Mouse (Mus musculus) MEL-GATA-1-ER (cell line): ENCODE measurements around the gene Prrt1.

Experiments used
- DNase-seq: peaks from one replicate; pipeline ENCODE4 v3.0.0-alpha.2; 2012; ENCODE audit warnings: low read depth; ENCODE audit errors: extremely low read depth

The Prrt1 gene

GRCm38 (mm10) chr17:34629221-34629751, at the start of gene Prrt1:
Prrt1 (plus strand) TSS chr17:34629533.
- no peak for DNase-seq

GRCm38 (mm10) chr17:34582528-34582927, 46.8 kb upstream of the Prrt1 start:
- DNase-seq: no peak

- DNase-seq: no peak
Measured at GRCm38 (mm10) chr17:34583397-34583796, 45.9 kb upstream of the Prrt1 start.

GRCm38 (mm10) chr17:34583819-34584218, 45.5 kb upstream of the Prrt1 start:
- no peak for DNase-seq

- no peak for DNase-seq
Measured at GRCm38 (mm10) chr17:34585121-34585520, 44.2 kb upstream of the Prrt1 start.

GRCm38 (mm10) chr17:34585877-34586771, 43.2 kb upstream of the Prrt1 start:
- DNase-seq: no peak

GRCm38 (mm10) chr17:34586796-34587422, 42.4 kb upstream of the Prrt1 start:
- DNase-seq: no peak

GRCm38 (mm10) chr17:34587423-34587811, 41.9 kb upstream of the Prrt1 start:
- DNase-seq: peak; percentile 63

GRCm38 (mm10) chr17:34587814-34588213, 41.5 kb upstream of the Prrt1 start:
- DNase-seq: no peak

- DNase-seq: no peak
Measured at GRCm38 (mm10) chr17:34588767-34589166, 40.6 kb upstream of the Prrt1 start.

GRCm38 (mm10) chr17:34589206-34589605, 40.1 kb upstream of the Prrt1 start:
- no peak for DNase-seq

GRCm38 (mm10) chr17:34589681-34590101, 39.6 kb upstream of the Prrt1 start, which contains the start of gene Gpsm3:
Gpsm3 (plus strand) TSS chr17:34589806.
- no peak for DNase-seq

GRCm38 (mm10) chr17:34590154-34590987, 39.0 kb upstream of the Prrt1 start:
- DNase-seq: no peak

GRCm38 (mm10) chr17:34591029-34591993, 38.0 kb upstream of the Prrt1 start, which contains the start of gene Pbx2:
Pbx2 (plus strand) TSS chr17:34591266.
- DNase-seq: no peak

GRCm38 (mm10) chr17:34591994-34592375, 37.3 kb upstream of the Prrt1 start:
- DNase-seq: no peak

GRCm38 (mm10) chr17:34592581-34593549, 36.5 kb upstream of the Prrt1 start:
- no peak for DNase-seq

- DNase-seq: no peak
Measured at GRCm38 (mm10) chr17:34593752-34594525, 35.4 kb upstream of the Prrt1 start.

GRCm38 (mm10) chr17:34596098-34596497, 33.2 kb upstream of the Prrt1 start:
- no peak for DNase-seq
